Mouse (Mus musculus) liver, embryonic 14.5 days (tissue): ENCODE data around the gene Gm11032.

Experiments
- CTCF ChIP-seq: IDR thresholded peaks from 2 replicates; pipeline ENCODE4 v1.5.1; 2016; ENCODE audit warnings: antibody characterized with exemption, low read depth, control low read depth
- EP300 ChIP-seq: IDR thresholded peaks from 2 replicates; pipeline ENCODE4 v1.6.1; 2016; ENCODE audit warnings: antibody characterized with exemption, low read depth

- TF ChIP-seq CTCF (no peak), EP300 (peak; percentile 44)
These were observed 14.5 kb downstream of the Gm11032 start for GRCm38 (mm10) chr11:4634395-4634794.
